Mouse (Mus musculus): ENCODE results near the gene Gdi2. TPM values are rescaled to one million over a fixed set of nuclear protein-coding genes. Genes with fewer than 3 reads are reported as not detected.
"Not testable (repeated sequence)": the region's sequence is repeated elsewhere in the genome, so short reads cannot be mapped to it uniquely, and the experiment has no call there.

The Gdi2 gene
- polyA plus RNA-seq (2016; fragmentation: Nextera tagmentation; extraction: Ambion mirVana): 402 and 427 TPM in 2 replicates

GRCm38 (mm10) chr13:3537594-3538222 is at the start of gene Gdi2:
Gene Gdi2, plus strand, starts transcription at chr13:3538063.
- Histone ChIP-seq H3K9me3 (peaks cover 6% of the 10 kb centered on the region; the same call in 1 of the 2 replicates), H3K9ac (peak within 1 kb of the TSS; percentile 97), H3K27ac (peak within 1 kb of the TSS; percentile 99), H3K4me3 (peak within 1 kb of the TSS; percentile 97), H3K4me2 (replicated peaks) (peak within 1 kb of the TSS; percentile 75), H3K36me3 (no peaks in the 10 kb centered on the region), H3K4me1 (peaks cover 17% of the 10 kb centered on the region), H3K27me3 (no peaks in the 10 kb centered on the region)
- ATAC-seq (ENCODE audit: insufficient number of reproducible peaks, insufficient read depth, low FRiP score, low TSS enrichment): peak; percentile 96
- under 1% methylated on average over 38 of the region's 47 CpGs for WGBS

- WGBS: 94% methylated on average over 4 of the region's 4 CpGs
- H3K27ac ChIP-seq: no peak overlapping the region
- H3K9me3 ChIP-seq: no peaks in the 10 kb centered on the region
- no peak for ATAC-seq (ENCODE audit: insufficient number of reproducible peaks, insufficient read depth, low FRiP score, low TSS enrichment)
- no peaks in the 10 kb centered on the region for H3K27me3 ChIP-seq
- no peaks in the 10 kb centered on the region for H3K4me1 ChIP-seq
- H3K4me3 ChIP-seq: no peak overlapping the region
- H3K36me3 ChIP-seq: peaks cover 7% of the 10 kb centered on the region; the same call in 1 of the 2 replicates
- no peak overlapping the region for H3K9ac ChIP-seq
- no peak overlapping the region for H3K4me2 ChIP-seq (replicated peaks)
Observed at GRCm38 (mm10) chr13:3495526-3495925, 42.3 kb upstream of the Gdi2 start.

GRCm38 (mm10) chr13:3501014-3501413 is 36.8 kb upstream of the Gdi2 start:
- not testable (repeated sequence) for H3K27ac ChIP-seq; H3K36me3 ChIP-seq; H3K9ac ChIP-seq; H3K9me3 ChIP-seq; H3K4me3 ChIP-seq; H3K4me1 ChIP-seq; ATAC-seq (ENCODE audit: insufficient number of reproducible peaks, insufficient read depth, low FRiP score, low TSS enrichment); H3K4me2 ChIP-seq (replicated peaks); H3K27me3 ChIP-seq
- WGBS: 76% methylated on average over 6 of the region's 6 CpGs

GRCm38 (mm10) chr13:3515351-3515750 is 22.5 kb upstream of the Gdi2 start:
- not testable (repeated sequence) for H3K4me1 ChIP-seq; H3K4me3 ChIP-seq; H3K27me3 ChIP-seq; H3K27ac ChIP-seq; ATAC-seq (ENCODE audit: insufficient number of reproducible peaks, insufficient read depth, low FRiP score, low TSS enrichment); H3K36me3 ChIP-seq; H3K4me2 ChIP-seq (replicated peaks); H3K9ac ChIP-seq; H3K9me3 ChIP-seq
- 74% methylated on average over 6 of the region's 6 CpGs for WGBS

GRCm38 (mm10) chr13:3519357-3519756 is 18.5 kb upstream of the Gdi2 start:
- H3K4me1 ChIP-seq; H3K9me3 ChIP-seq; H3K36me3 ChIP-seq; H3K9ac ChIP-seq; H3K27me3 ChIP-seq; H3K4me3 ChIP-seq; H3K27ac ChIP-seq; ATAC-seq (ENCODE audit: insufficient number of reproducible peaks, insufficient read depth, low FRiP score, low TSS enrichment); H3K4me2 ChIP-seq (replicated peaks): not testable (repeated sequence)
- 85% methylated on average over 3 of the region's 4 CpGs for WGBS

GRCm38 (mm10) chr13:3519994-3520393 is 17.9 kb upstream of the Gdi2 start:
- not testable (repeated sequence) for H3K27me3 ChIP-seq; H3K4me1 ChIP-seq; H3K9ac ChIP-seq; H3K4me3 ChIP-seq; ATAC-seq (ENCODE audit: insufficient number of reproducible peaks, insufficient read depth, low FRiP score, low TSS enrichment); H3K9me3 ChIP-seq; H3K4me2 ChIP-seq (replicated peaks); H3K36me3 ChIP-seq; H3K27ac ChIP-seq
- WGBS: 16% methylated on average over 1 of the region's 1 CpGs

GRCm38 (mm10) chr13:3523459-3523858 is 14.4 kb upstream of the Gdi2 start:
- 67% methylated on average over 6 of the region's 6 CpGs for WGBS
- no peak for ATAC-seq (ENCODE audit: insufficient number of reproducible peaks, insufficient read depth, low FRiP score, low TSS enrichment)

GRCm38 (mm10) chr13:3523946-3524345 is 13.9 kb upstream of the Gdi2 start:
- 81% methylated on average over 1 of the region's 1 CpGs for WGBS

More at GRCm38 (mm10) chr13:3523459-3523858, 14.4 kb upstream of the Gdi2 start:
- no peaks in the 10 kb centered on the region for H3K9me3 ChIP-seq
- no peak overlapping the region for H3K27ac ChIP-seq
- H3K36me3 ChIP-seq: no peaks in the 10 kb centered on the region
- no peaks in the 10 kb centered on the region for H3K4me1 ChIP-seq
- no peak overlapping the region for H3K9ac ChIP-seq
- H3K4me3 ChIP-seq: no peak overlapping the region
- H3K4me2 ChIP-seq (replicated peaks): no peak overlapping the region
- no peaks in the 10 kb centered on the region for H3K27me3 ChIP-seq

GRCm38 (mm10) chr13:3525611-3526051 is 12.2 kb upstream of the Gdi2 start:
- ATAC-seq (ENCODE audit: insufficient number of reproducible peaks, insufficient read depth, low FRiP score, low TSS enrichment): no peak
- Histone ChIP-seq H3K36me3 (no peaks in the 10 kb centered on the region), H3K4me2 (replicated peaks) (no peak overlapping the region), H3K9me3 (no peaks in the 10 kb centered on the region), H3K27me3 (no peaks in the 10 kb centered on the region), H3K4me1 (no peaks in the 10 kb centered on the region), H3K9ac (no peak overlapping the region), H3K4me3 (no peak overlapping the region), H3K27ac (no peak overlapping the region)
- 67% methylated on average over 4 of the region's 4 CpGs for WGBS

More at GRCm38 (mm10) chr13:3523946-3524345, 13.9 kb upstream of the Gdi2 start:
- Histone ChIP-seq H3K4me1 (no peaks in the 10 kb centered on the region), H3K9ac (no peak overlapping the region), H3K4me3 (no peak overlapping the region), H3K27me3 (no peaks in the 10 kb centered on the region), H3K27ac (no peak overlapping the region), H3K9me3 (no peaks in the 10 kb centered on the region), H3K36me3 (no peaks in the 10 kb centered on the region), H3K4me2 (replicated peaks) (no peak overlapping the region)
- no peak for ATAC-seq (ENCODE audit: insufficient number of reproducible peaks, insufficient read depth, low FRiP score, low TSS enrichment)

GRCm38 (mm10) chr13:3526328-3526727 is 11.5 kb upstream of the Gdi2 start:
- no peak overlapping the region for H3K4me3 ChIP-seq
- WGBS: 87% methylated on average over 8 of the region's 8 CpGs
- H3K4me1 ChIP-seq: no peaks in the 10 kb centered on the region
- no peaks in the 10 kb centered on the region for H3K27me3 ChIP-seq
- no peak overlapping the region for H3K27ac ChIP-seq
- H3K4me2 ChIP-seq (replicated peaks): no peak overlapping the region
- no peak for ATAC-seq (ENCODE audit: insufficient number of reproducible peaks, insufficient read depth, low FRiP score, low TSS enrichment)
- H3K9ac ChIP-seq: no peak overlapping the region
- no peaks in the 10 kb centered on the region for H3K36me3 ChIP-seq
- H3K9me3 ChIP-seq: no peaks in the 10 kb centered on the region

GRCm38 (mm10) chr13:3530451-3530850 is 7.4 kb upstream of the Gdi2 start:
- Histone ChIP-seq H3K27me3 (no peaks in the 10 kb centered on the region), H3K4me3 (no peak overlapping the region), H3K4me1 (no peaks in the 10 kb centered on the region), H3K36me3 (no peaks in the 10 kb centered on the region), H3K9me3 (no peaks in the 10 kb centered on the region), H3K9ac (no peak overlapping the region), H3K4me2 (replicated peaks) (no peak overlapping the region), H3K27ac (no peak overlapping the region)
- WGBS: 69% methylated on average over 3 of the region's 3 CpGs
- ATAC-seq (ENCODE audit: insufficient number of reproducible peaks, insufficient read depth, low FRiP score, low TSS enrichment): no peak

GRCm38 (mm10) chr13:3531176-3531575 is 6.7 kb upstream of the Gdi2 start:
- not testable (repeated sequence) for H3K9ac ChIP-seq; H3K9me3 ChIP-seq; H3K36me3 ChIP-seq; H3K4me1 ChIP-seq; H3K4me2 ChIP-seq (replicated peaks); ATAC-seq (ENCODE audit: insufficient number of reproducible peaks, insufficient read depth, low FRiP score, low TSS enrichment); H3K27ac ChIP-seq; H3K27me3 ChIP-seq; H3K4me3 ChIP-seq
- WGBS: 69% methylated on average over 2 of the region's 2 CpGs

Measured in embryonic facial prominence, embryonic 12.5 days (tissue).